Mouse (Mus musculus) liver, adult 10 weeks (tissue): ENCODE data around the gene Olfr441. TPM values are rescaled to one million over a fixed set of nuclear protein-coding genes. Genes with fewer than 3 reads are reported as not detected.

Experiments
- polyA plus RNA-seq: library from polyadenylated mRNA; stranded (reverse); fragments of 350-450 nt; fragmentation: Illumina TruSeq; extraction: RNeasy Lipid Tissue Mini Kit (QIAGEN cat#74804); gene quantifications from one replicate; pipeline ENCODE4 v1.2.3, GENCODE M21; 2014; ENCODE audit warnings: low read depth, low replicate concordance

The Olfr441 gene
- polyA plus RNA-seq: not detected

GRCm38 (mm10) chr6:43106069-43106468, at the start of gene Olfr441:
TSS of gene Olfr441 (plus strand) at chr6:43106369.

DNA sequence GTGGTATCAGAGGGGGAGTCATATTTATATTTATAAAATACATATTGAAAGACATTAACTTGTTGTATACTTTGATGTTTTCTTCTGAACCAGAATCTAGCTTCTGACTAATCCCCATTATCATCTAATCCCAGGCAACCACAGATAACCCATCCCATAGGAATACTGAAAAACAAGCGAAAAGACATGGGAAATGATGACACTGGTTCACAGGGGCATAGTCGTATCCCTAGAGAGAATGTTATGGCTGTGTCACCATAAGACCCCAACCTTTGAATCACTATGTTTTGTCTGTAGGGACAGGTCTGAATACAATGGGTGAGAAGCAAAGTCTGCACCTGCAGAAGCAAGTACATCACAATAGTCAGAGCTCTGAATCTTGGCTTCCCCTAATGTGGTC, 40.1 kb downstream of the Olfr441 start, which contains the start of gene Olfr237-ps1:
Gene Olfr237-ps1, plus strand, starts transcription at position 301 of the 400 bp plus-strand sequence.

GRCm38 (mm10) chr6:43162982-43163381, 56.8 kb downstream of the Olfr441 start, which contains the start of gene Olfr437:
TSS of gene Olfr437 (plus strand) at chr6:43163282.

Other genes with a start within 250 kb of the Olfr441 start
- not detected for gene Olfr448, start 215.9 kb upstream of the Olfr441 start, polyA plus RNA-seq
- gene Olfr447, start 197.5 kb upstream of the Olfr441 start, polyA plus RNA-seq: not detected
- not detected for gene Olfr446, start 185.0 kb upstream of the Olfr441 start, polyA plus RNA-seq
- not detected for gene Olfr444, start 157.3 kb upstream of the Olfr441 start, polyA plus RNA-seq
- gene Olfr237-ps1, start 40.2 kb downstream of the Olfr441 start, polyA plus RNA-seq: not detected
- not detected for gene Olfr437, start 56.9 kb downstream of the Olfr441 start, polyA plus RNA-seq
- not detected for gene Olfr13, start 65.8 kb downstream of the Olfr441 start, polyA plus RNA-seq
- gene Olfr435, start 90.8 kb downstream of the Olfr441 start, polyA plus RNA-seq: not detected
- gene Olfr434, start 106.7 kb downstream of the Olfr441 start, polyA plus RNA-seq: not detected
- not detected for gene Olfr47, start 125.2 kb downstream of the Olfr441 start, polyA plus RNA-seq
- gene Arhgef5, start 159.2 kb downstream of the Olfr441 start, polyA plus RNA-seq: 11.0 TPM
- not detected for gene Nobox, start 203.2 kb downstream of the Olfr441 start, polyA plus RNA-seq